Mouse (Mus musculus): ENCODE data around the gene 1700069L16Rik.

Gene 1700069L16Rik

DNA sequence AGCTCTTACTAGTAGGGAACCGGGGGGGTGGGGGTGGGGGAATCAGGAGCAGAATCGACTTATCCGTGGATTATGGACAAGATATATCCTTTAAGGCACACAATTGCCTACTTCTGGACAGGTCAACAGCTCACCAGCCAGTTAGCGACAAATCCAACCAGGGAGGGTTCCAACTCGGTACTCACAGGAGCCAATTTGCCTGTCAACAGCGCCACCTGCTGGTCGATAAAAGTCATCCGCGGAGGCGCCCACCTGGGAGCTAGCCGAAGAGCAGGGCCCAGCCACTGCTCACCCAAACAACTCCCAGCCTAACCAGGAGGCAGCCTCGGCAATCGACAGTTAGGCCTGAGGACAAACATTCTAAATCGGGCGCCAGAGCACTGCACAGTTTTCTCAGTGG is at the start of gene 1700069L16Rik:
Gene 1700069L16Rik (minus strand): TSS at position 327 of the 400 bp plus-strand sequence.
- peak; percentile 93 for DNase-seq (ENCODE audit: low read depth, low spot score)

DNA sequence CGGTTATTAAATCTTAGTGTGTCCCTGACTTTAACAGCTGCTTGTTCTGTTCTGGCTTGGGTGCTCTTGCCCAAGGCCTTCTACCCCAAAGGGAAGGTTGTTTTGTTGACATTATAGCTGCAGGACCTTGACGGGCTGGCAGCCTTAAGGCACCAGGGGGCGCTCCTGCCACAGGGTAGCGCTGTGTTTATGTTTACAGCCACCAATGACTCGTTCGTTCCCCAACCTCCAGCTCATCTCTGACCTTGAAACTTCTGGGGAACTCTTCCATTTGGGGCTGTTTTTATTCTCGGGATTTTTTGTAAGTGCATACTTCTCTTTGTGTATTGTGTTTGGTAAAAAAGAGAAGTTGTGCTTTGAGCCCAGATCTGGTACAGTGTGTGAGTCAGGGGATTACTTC is 49.1 kb upstream of the 1700069L16Rik start:
- DNase-seq (ENCODE audit: low read depth, low spot score) = peak; percentile 93

DNA sequence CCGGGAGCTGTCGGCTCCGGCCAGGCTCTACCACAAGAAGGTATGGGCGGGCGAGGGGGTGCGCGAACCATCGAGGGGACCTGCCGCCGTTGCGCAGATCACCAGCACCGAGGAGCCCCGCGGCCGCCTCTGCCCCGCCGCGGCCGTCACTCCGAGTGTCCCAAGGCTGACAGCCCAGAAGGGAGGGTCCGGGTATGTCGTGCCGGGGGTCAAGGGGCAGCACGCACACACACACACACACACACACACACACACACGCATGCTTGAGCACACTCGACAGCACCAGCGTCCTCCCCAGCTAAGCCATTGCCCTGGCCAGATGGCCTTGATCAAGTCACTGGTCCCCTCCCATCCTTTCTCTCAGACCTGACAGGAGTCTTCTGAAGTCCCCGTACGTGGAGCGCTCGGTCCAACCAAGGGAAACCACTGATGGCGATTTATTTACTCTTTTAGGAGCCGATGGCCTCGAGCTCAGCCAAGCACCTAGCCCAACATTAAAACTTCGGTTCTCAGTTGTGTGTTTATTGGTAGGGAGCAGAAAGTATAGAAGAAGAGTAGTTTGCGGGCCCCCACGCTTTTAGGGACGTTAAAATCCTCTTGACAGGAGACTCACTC is 48.4 kb upstream of the 1700069L16Rik start:
- DNase-seq (ENCODE audit: low read depth, low spot score) = peak; percentile 25

DNA sequence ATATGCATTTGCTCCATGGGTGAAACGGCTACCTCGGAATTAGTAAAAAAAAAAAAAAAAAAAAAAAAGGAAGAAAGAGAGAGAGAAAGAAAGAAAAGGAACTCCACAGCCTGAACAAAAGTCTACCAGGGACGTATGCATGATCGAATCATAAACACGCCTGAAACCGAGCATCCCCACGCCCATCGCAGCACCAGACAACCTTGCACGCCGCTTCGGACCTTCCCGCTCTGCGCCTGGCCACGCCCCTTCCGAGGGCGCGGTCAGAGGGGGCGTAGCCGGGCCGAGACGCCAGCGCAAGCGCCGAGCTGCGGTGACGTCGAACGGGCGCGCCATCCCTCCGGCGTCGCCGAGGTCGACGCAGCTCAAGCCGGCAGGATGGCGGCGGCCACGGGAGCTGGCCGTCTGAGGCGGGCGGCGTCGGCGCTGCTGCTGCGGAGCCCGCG is 47.9 kb upstream of the 1700069L16Rik start, which contains the start of the genes Sart3 and Iscu:
Gene Sart3 (minus strand): TSS at position 61 of the 446 bp plus-strand sequence.
Gene Iscu (plus strand): TSS at position 299 of the 446 bp plus-strand sequence.
- DNase-seq (ENCODE audit: low read depth, low spot score) = peak; percentile 92

DNA sequence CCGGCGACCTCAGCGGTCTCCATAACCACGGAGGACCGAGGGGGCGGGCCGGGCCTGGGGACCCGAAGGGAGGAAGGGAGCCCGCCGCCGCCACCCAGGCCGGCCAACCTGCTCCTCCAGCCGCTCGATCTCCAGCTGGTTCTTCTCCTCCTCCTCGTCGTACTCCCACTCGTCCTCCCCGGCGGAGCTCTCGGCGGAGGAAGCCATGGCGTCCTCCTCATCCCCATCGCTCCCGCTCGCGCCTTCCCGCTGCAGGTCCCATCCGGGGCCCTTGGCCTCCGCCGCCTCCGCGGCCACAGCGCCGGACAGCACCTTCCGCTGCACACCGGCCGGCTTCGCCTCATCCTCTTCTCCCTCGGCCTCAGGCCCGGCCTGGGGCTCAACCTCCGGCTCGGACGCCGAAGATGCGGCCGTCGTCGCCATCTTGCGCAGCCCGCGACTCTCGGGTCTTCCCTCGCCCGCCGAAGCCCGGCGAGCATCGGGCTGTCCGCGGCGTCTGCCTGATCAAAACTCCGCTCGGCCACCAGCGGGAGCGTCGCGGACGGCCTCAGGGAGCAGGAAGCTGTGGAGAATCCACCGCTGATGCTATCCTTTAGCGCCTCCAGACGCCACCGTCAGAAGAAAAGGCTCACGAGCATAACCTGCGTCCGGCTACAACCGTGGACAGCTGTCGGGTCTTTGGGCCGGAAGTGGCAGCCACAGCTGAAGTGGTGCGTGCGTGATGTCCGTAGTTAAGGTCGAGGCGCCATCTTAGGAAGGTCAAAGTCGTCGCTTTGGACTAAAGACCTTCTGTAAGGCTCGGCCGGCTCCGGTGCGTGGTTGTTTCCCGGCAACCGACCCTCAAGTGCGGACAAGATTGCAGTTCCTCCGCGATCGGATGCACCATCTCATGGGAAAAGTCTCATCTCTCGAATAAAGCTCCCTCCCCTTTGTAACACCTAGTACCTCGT is 46.9 kb upstream of the 1700069L16Rik start:
- DNase-seq (ENCODE audit: low read depth, low spot score) = peak; percentile 91

DNA sequence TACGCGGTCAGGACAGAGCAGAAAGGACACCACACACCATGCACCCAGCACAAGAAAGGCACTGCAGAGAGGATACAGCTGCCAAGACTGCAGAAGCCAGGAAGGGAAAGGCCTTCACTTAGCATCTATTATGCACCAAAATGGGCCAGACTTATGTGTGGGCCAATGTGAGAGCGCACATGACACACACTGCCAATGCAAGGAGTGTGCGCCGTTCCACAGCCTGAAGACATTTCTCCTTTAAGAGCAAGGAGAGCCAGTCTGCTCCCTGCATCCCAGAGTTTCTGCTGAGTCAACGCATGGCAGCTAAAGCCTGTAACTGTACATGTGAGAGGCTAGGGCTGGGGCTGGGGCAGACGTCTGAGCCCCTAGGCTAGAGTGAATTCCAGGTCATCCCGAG is 44.2 kb upstream of the 1700069L16Rik start:
- no peak for DNase-seq (ENCODE audit: low read depth, low spot score)

DNA sequence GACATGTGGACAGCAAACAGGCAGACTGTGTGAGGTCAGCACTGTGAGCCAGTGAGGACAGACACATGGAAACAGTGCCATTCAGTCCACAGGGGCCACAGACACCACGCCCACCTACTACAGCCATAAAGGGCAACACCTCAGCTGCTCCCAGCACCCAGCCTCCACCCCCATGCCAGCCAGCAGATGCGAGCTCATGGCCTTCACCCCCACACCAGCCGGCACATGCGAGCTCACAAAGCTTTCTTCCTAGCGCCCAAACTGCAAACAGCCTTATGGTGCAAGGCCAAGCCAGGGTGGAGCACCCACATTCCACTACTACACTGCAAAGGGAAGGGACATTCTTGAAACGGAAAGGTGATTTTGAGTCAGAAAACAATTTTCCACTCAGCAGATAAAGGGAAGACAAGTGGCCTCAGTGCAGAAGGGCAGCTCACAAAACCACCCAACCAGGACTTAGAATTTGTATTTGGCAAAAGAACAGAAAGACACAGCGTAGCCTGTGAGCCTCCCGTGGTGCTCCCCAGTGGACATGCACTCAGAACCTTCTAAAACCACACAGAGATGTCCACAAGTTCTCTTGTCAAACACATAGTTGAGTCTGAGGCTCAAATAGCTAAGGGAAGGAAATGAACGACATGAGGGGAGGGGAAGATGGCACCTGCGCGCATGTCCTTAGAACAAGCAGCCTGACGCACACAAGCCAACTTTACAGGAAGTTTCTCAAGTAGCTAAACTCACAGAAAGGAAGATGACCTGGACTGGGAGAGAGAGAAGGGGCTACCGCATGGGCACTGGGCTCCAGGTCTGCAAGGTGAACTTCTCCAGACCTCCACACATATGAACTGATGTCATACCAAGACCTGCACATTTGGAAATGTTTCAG is 41.3 kb upstream of the 1700069L16Rik start:
- no peak for DNase-seq (ENCODE audit: low read depth, low spot score)

DNA sequence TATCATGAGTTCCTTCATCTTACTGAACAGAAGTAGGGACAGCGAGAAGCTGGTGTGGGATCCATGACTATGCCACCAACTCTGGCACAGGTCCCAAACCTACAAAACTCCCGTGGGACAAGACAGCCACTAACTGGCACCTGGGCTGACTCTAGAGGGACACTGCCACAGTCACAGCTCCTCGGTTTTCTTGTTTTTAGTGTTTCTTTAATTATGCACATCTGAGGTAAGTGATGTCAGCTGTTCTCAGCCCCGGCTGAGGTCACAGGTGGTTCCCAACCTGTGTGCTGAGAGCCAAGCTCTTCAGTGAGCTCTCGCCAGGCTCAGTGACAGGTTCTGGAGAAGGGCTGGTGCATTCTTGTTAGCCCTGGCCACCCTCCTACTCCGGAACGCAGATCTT is 39.9 kb upstream of the 1700069L16Rik start:
- no peak for DNase-seq (ENCODE audit: low read depth, low spot score)

DNA sequence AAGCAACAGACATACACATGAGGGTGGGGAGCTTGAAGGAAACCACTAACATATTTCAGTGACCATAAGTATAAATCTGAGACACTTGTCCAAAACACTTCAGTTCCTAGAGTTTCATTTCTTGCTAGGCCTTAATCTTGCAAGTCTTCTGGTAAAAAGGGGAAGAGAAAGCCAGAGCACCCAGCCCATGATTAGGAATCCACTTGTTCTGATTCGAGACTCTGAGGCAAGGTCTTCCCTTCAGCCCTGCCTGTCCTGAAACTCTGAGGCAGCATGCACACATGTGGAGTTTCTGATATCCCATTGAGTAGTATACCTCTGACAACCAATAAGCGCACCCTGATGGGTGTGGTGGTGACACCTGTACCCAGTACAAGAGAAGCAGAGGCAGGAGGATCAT is 37.0 kb upstream of the 1700069L16Rik start:
- DNase-seq (ENCODE audit: low read depth, low spot score) = no peak

DNA sequence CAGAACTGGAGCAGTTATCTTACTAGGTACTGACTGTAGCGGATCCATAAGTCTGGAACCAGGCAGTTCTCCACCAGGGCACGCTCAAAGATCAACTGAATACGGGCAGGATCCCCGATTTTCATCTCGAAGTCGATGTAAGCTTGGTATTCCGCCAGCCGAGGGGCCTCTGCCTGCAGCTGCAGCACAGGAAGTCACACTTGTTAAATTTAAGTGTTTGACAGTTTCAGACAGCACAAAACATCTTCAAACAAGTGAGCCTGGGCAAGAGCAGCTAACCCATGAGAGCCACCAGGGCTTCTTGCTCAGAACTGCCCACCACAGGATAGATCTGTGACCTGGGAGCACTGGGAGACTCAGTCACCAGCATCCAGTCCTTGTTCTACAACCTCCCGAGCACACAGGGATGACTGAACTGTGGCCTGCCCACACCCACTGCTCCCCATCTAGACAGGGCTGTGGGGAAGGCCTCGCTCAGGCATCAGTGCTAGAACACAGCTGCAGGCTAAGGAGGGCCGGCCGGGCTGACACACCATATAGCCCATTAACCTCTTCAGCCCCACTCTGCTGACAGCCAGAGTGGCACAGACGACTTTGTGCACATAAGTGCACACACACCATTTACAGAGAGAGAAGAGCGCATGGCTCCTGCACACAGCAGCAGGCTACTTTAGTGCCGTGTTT is 30.9 kb upstream of the 1700069L16Rik start:
- no peak for DNase-seq (ENCODE audit: low read depth, low spot score)

DNA sequence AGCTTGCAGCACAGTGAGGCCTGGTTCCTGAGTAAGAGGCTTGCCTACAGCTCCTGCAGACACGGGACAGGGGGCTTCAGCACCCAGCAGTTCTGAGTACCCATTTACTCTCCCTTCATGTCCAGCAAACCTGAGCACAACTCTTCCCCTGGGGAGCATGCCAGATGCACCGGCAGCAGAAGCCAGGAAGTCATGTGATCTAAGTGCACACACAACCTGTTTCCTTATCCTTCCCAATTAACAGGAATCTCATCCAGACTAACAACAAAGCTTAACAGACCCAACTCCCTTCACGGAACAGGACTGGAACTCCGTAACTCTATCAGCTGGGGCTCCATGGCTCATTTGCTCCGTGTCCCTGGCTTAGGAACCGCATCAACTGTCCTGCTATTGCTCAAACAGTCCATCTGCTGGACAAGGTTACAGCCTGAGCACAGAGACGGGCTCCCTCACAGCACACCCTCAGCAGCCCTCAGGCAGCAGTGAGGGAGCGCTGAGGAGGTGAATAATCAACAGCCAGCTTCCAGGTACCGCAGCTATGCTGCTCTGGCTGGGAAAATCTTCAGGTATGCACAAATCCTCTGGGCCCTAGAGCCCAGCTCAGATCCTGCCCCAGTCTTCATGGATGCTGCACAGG is 27.1 kb upstream of the 1700069L16Rik start:
- no peak for DNase-seq (ENCODE audit: low read depth, low spot score)

DNA sequence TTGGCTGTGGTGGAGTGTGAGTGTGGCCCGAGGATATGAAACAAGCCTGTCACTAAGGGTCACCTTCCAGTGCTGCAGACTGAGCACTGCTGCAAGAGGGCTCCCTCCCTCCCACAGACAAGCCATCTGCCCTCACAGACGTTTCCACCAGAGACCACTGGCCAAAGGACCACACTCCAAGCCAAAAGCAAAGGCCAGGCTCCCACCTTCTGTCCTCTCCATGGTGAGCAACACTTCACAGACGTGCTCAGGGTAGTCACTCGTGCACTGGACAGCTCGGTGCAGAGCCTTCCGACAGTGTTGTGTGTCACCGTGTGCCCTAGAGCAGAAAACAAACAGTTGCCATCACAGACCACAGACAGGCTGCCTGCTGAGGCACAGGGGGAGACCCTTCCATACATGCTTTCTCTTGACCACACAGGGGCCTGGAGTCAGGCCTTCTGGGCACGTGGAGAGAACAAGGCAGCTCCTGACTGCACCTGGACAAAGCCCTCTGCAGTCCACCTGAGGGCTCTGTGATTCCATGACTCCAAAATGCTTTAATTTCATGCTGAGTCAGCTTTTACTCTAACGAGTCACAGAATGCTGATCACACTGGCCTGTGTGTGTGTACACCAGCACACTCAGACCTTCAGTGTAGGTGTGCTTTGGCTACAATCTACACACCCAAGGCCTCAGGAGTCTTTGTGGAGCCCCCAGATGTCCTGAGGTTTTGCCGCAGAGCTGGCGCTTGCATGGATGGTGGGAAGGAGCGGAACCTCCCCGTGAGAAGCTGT is 24.2 kb upstream of the 1700069L16Rik start:
- DNase-seq (ENCODE audit: low read depth, low spot score) = no peak

DNA sequence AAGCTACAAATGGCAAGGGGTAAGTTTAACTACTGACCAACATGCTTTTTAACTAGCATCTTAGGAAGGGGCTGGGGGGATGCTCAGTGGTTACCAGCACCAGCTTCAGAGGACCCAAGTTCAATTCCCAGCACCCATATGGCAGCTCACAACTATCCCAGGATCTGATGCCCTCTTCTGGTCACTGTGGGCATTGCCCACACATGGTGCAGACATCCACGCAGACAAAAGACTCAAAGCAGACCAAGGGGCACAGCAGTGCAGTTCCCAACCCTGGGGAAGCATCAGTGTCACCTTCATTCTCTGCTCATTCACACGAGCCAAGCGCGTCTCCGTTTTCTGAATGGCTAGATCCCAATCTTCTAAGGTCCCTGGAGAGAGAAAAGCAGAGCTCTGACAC is 23.1 kb upstream of the 1700069L16Rik start:
- DNase-seq (ENCODE audit: low read depth, low spot score) = no peak

DNA sequence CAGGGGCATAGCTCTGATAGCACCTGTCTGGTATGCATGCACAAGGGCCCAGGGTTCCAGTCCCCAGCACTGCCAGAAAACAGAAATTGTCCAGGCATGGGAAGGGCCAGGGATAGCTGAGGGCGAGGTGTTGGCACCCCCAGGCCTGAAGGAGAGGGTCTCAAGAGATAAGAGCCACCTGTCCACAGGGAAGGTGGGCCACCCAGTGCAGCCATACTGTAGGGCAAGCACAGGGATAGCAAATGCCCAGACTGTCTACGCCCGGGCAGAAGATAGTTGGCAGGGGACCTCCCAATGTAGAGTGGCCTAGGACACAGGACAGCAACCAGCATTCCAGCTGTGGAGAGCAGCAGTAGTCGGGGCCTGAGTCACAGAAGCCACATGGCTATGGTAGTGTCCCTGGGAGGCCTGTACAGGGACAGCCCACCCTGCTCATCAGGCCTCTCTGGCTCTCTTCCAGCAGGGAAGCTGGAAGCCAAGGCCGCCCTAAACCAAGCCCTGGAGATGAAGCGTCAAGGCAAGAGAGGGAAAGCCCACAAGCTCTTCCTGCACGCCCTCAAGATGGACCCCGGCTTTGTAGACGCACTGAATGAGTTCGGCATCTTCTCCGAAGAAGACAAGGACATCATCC is 13.2 kb upstream of the 1700069L16Rik start:
- no peak for DNase-seq (ENCODE audit: low read depth, low spot score)

DNA sequence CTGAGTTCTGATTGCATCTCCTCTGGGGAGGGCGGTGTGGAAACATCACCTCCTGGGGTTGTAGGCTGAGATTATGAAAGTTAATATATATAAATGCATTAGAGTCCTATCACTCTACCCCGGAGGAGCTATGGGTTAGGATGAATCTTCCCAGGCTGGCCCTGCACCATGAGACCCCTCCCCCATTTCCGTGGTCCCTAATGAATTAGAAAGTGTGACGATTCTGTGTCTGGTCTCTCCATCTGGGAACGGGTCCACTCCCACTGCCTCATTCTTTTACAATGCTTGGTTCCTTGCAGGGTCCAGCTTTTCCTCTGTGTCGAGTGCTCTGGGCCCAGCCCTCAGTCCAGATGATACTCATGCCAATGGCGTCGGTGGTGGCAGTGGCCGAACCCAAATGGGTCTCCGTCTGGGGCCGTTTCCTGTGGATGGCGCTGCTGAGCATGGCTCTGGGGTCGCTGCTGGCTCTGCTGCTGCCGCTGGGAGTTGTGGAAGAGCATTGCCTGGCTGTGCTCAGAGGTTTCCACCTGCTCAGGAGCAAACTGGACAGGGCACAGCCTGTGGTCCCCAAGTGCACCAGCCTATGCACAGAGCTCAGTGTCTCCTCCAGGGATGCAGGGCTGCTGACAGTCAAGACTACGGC is 12.1 kb upstream of the 1700069L16Rik start:
- DNase-seq (ENCODE audit: low read depth, low spot score) = peak; percentile 32

DNA sequence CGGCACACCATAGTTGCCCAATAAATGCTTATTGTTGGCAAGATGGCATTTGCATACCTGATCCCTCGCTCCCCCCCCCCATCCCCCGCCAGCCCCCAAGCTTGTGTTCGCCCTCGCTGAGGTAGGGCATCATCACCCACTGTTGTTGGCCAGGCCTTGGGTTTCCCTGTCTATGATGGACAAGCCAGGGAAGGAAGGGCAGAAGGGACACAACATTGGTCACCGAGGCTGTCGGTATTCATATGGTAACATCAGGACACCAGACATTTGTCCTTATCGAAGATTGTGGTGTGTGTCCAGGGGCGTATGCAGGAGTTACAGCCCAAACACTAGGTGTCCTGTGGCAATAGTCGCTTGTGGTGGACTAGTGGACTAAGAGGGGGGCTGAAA is 11.5 kb upstream of the 1700069L16Rik start:
- peak; percentile 33 for DNase-seq (ENCODE audit: low read depth, low spot score)

DNA sequence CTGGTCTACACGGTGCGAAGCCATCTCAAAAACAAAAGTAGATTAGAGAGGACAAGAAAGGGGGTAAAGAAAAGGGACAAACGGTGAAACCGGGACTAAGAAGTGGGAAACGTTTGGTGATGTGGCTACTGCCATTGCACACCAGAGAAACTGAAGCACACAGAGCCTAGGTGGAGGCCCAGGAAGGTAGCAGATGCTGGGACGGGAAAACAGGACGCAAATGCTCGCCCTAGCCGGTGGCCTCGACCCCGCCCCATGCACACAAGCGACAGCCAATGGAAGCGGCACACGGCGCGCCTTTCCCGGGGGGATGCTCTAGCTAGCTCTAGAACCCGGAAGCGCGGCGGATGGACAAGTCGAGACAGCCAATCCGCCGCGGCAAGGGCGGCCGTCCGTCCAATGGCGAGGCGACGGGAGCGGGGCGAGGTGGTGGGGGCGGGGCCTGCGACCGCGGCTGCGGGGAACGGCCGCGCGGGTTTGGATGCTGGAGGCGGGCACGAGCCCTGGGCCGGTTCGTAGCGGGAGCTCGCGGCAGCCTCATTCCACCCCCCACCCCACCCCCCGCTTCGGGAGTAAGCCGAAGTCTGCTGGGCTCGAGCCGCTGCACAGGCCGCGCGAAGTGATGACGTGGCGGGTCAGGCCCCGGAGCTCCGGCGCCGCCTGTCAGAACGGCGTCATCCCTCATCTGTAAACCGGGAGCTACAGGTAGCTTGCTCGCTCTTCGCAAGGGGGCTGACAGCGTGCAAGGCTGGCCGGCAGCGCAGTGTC is 11.0 kb upstream of the 1700069L16Rik start, which contains the start of gene Ficd:
Gene Ficd (plus strand): TSS at position 459 of the 768 bp plus-strand sequence.
- DNase-seq (ENCODE audit: low read depth, low spot score) = peak; percentile 100

DNA sequence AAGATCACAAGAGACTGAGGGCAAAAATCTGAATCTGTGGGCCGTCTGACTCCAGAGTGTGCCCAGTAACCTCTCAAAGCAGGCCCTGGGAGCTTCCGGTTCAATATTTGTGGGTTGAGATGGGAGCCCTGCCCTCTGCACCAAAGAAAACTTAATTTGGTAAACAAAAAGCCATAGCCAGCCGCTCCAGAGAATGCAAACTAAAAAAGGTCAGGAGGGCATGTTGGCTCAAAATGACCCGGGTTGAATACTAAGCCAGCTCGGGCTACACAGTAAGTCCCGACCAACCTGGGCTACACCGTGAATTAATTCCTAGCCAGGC is 10.4 kb upstream of the 1700069L16Rik start:
- DNase-seq (ENCODE audit: low read depth, low spot score) = no peak

All from 3T3-L1 (cell line).